Mouse (Mus musculus): ENCODE results near the gene Clstn1.

DNA sequence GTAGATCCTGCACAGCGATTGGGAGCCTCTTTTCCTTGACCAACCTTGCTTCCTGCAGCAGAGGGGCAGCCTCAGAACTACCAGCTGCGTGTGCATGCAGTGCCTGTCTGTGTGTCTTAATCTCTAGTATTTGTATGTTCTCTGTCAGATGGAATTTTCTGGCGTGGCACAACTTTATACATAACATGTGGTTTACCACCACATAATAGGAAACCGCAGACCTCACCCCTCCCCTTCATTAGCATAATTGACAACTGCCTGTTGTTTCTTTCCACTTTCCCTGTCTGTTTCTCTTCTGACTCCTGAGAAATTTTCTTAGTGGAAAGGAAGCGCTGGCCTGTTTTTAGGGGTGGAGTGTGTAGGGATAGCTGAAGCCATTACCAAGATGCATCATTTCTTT, 44.3 kb upstream of the Clstn1 start:
- TF ChIP-seq POLR2A (IDR thresholded peaks at IDR 0.05; ENCODE audit: borderline replicate concordance, extremely low read depth, insufficient read depth, insufficient read length, poor library complexity, severe bottlenecking) = no peak
- TF ChIP-seq CTCF (IDR thresholded peaks at IDR 0.05; ENCODE audit: borderline replicate concordance, extremely low read depth, insufficient read depth, insufficient read length) = no peak

Data from brain, embryonic 14.5 days (tissue).